Mouse (Mus musculus) c-Kit-positive CD71-positive TER-119-positive erythroid progenitor cells, embryonic 14.5 days (primary cell): ENCODE measurements around the gene Rbbp8nl.

Source experiments
- DNase-seq: peaks from one replicate; pipeline ENCODE4 v3.0.0-alpha.2; 2013; ENCODE audit warnings: low spot score

The Rbbp8nl gene

DNA sequence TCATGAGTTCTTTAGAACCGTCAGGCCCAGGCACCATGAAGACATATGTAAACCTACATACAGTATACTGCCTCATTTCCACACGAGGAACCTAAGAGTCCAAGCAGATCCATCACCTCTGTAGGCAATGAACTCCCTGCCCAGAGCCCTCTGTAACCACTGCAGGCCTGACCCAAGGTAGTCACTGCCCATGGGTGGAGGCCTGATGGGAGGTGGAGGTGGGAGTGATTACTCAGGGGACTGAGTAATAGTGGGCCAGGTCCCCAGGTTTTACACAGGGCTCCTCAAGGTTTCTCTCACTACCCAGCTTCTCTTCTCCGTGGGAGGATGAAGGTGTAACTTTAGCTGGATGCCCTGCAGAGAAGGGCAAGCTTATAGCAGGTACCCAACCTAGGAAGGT is 60.5 kb downstream of the Rbbp8nl start:
- DNase-seq = no peak

DNA sequence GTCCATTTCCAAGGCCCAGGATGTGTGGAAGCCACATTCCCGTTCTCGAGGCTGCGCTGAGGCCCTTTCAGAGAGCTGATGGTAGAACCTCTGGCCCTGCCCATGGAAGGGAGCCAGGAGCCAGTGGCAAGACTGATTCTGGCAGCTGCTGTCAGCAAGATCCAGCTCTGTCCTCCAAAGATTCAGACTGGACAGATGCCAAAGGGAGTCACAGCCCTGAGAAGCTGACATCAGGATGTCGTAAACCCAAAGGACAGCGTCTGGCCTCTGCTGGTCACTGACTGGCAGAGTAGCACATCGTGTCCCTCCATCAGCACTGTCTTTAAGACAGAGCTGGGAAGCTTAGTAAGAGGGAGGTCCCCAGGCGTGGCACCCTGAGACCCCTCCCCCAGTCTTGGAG is 61.1 kb downstream of the Rbbp8nl start:
- DNase-seq = no peak

DNA sequence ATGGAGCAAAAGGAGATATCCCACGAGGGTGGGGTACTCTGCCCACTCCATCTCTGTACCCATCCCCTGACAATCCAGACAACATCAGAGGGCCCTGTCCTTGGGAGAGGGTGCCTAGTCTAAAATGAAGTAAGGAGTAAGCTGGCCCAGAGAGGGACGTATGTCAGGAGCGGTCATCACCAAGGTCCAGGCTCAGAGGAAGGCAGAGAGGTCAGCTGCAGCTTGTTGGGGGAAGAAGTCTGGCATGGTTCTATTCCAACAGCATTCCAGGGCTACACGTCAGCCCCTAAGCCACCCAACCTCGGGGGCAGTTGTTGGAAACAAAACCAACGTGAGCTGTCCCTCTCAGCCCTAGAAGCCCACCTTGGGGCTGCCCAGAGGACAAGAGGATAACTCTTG is 61.6 kb downstream of the Rbbp8nl start:
- no peak for DNase-seq
